Mouse (Mus musculus) layer of hippocampus, adult 11-12 months (tissue): Measurements from ENCODE around the gene Galnt7.

Experiments
- DNase-seq: peaks from one replicate; pipeline ENCODE4 v3.0.0; 2022; ENCODE audit warnings: low spot score

Gene Galnt7

DNA sequence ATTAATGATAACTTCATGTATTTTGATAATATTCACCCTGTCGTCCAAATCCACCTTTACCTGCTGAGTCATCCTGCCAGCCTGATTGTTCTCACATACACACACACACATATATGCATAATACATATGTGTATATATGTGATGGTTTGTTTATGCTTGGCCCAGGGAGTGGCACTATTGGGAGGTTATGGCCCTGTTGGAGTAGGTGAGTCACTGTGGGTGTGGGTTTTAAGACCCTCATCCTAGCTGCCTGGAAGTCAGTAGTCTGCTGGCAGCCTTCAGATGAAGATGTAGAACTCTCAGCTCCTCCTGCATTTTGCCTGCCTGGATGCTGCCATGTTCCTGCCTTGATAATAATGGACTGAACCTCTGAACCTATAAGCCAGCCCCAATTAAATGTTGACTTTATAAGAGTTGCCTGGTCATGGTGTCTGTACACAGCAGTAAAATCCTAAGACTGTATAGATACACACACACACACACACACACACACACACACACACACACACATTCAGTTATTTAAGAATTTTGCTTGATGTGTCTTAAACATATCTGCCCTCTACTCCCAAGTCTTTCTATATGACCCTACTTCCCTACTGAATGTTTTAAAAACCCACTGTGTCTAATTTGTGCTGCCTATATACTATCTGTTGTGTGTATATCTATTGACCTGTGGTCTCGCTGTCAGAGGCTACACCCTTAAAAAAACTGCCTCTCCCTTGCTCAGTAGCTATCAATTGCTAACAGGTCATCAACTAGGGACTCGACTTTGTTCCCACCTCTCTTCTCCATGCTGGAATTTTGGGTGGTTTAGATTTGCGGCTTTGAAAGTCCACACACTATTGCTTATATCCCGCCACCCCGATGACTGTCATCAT, 23.8 kb downstream of the Galnt7 start:
- DNase-seq = no peak

DNA sequence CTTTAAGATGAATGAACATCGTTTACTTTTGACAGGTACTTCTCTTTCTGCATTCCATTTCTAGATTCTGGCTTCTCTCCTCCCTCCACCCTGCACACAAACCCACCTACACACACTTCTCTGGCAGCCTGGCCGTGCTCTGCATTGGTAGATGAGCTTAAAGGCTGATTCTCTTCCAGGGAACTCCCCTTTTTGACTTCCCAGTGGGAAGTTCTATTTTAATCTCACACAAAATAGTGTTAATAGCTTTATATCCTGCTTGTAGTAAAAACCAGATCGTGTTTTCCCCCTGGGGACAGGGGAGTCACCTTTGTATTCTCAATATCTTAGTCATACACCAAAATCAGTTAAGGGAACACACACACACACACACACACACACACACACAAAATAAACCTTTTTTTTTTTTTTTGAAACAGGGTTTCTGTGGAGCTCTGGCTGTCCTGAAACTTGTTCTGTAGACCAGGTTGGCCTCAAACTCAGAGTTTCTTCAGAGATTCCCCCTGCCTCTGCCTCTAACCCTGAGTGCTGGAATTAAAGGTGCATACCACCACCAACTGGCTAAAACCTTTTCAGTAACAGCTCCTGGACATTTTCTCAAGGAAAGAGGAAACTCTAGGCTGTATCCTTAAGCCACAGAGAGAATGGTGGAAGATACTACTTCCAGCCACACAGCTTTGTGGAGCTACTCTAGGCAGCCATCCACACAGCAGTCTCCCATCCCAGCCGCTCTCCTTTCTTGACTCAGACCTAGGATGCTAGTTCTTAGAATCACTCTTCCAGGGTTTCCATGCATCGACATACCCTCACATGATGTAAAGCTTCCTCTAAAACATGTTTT, 24.7 kb downstream of the Galnt7 start:
- DNase-seq = peak; percentile 30

DNA sequence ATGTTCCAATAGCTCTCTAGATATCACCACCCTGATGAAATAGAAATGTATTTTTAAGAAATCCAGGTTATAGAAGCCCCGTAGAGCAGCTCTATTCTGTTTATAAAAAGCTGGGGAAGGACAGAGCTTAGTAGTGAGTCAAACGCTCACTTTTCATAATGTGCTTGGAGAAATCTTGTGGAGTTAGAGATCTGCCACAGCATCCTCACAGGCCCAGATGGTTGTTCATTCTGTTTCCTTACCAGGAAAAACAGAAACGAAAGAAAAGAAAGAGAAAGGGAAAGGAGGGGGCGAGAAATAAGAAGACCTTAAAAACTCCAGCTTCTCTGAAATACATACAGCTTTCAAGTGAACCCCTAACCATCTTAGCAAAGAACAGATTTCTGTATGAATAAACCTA, 28.9 kb downstream of the Galnt7 start:
- DNase-seq = no peak

DNA sequence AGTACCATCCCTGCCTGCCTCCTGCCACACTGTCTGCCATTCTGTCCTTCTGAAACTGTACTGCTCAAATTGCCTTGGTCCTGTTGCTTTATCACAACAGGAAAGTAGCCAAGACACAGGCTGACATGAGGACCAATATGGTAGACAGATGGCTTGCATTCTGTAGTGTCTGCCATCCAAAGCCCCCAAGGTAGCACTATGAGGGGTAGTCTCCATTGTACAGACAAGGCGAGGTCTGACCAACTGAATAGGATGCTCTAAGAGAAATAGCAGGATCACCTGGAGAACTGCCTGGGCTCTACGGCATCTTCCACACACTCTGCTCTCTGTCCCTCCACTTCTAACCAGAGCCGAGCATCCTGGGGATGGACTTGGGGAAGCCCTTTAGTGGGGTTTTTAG, 29.8 kb downstream of the Galnt7 start:
- DNase-seq = no peak

DNA sequence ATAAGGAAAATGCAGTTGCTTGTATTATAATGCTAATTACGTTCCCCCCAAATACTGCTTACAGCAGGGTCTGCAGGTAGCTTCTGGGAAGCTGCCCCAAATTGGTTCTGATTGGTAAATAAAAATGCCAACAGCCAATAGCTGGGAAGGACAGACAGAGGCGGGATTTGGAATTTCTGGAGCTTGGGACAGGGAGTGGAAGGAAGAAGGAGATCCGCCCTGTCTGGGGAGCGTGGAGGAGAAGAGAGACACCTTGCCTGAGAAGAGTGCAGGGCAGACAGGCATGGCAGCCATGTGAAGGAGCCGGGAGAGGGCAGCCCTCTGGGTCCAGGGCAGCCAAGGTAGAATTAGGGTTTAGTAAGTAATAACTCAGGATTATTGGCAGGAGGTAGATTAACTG, 35.9 kb downstream of the Galnt7 start:
- DNase-seq = no peak

DNA sequence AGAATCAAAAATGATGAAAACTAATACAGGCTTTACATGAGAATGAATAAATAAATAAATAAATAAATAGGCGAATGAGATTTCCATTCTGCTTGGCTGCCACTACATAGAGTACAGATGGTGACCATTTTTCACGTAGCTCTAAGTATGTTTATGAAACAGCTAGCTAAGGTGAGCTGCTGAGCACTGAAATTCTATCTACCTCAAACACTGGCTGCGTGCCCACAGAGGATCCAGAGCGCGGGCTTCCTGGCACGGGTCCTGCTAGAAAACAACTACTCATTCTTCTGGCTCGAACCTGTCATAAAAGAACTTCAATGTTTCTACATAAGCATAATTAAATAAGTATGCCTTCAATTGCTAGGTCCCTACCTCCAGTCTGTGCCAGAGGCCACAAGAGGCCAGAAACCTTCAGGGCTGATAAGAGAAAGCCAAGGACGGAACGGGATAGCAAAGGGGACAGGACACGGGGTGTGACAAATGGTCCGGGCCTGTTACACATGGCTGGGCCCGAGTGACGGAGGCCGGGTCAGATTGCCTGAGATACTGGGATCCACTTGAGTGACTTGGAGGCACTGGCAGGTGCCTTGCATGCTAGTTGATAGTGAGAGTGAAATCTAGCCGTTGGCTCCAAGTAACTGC, 37.7 kb downstream of the Galnt7 start:
- DNase-seq = no peak

DNA sequence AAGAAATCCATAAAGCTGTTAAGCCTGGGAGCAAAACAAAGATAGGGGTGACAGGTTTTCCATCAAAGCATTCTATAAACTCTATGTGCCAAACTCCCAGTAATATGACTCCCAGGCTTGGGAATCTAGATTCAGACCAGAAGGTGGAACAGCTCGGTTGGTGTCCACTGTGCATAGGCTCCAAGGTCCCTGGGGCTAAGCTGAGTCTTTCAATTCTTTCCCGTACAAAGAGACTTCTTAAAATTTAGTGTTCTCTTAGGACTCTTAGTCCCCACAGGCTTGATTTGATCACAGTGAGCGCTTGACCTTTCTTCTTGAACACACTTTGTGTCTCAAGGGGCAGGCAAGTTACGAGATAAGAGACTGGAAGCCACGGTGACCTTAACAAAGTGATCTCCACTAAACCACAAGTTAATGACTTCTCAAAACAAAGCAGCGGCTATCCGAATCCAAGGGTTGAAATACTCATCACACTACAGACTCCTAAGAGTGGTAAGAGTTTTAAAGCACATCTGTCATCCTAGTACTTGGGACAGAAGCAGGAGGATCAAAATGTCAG, 41.3 kb downstream of the Galnt7 start:
- no peak for DNase-seq

DNA sequence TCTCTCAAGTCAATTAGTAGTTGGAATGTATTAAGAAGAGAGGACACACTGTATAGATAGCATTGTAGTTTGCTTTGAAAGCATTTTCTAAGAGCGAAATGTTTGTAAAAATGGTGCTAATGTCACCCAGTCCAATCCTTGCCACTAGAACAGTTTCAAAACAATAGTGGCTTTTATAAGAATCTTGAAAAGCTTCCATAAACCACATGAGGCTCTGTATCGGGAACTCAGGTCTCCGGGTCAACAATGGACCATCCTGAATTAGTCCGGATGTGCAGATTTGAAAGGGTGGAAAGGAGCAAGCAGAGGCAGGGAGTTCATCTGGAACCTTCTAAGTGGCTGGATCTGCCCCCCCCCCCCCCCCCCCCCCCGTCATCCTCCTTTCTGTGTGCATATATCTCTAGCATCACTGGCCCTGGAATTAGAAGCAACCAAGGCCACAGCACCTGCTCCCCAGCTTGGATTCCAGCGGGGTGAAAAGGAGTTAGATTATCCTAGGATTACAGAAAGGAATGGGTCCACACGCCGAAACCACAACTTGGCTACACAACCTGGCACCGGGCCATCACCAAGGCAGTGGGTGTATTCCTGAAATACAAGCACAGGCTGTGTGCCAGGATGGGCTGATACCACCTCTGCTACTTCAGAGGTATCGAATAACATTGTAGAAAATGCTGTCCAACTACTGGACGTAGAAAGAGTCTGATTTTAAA, 42.0 kb downstream of the Galnt7 start:
- peak; percentile 67 for DNase-seq

DNA sequence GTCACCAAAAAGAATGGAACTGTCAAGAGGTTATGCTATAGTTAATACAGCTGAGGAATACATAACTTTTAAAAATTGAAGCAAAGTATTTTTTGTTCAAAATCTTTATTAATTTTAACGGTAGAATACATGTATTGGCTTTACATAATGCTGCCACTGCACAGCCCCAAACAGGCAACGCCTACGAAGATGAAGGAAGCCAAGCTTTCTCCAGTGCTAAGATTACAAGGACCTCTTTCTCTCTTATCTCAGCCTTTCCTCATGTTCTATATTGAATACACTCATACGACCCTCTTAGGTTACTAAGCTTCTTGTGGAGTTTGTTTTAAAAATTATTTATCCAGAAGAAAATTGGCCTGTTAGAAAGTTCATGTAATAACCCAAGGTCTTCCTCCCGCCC, 50.3 kb downstream of the Galnt7 start:
- DNase-seq = no peak

DNA sequence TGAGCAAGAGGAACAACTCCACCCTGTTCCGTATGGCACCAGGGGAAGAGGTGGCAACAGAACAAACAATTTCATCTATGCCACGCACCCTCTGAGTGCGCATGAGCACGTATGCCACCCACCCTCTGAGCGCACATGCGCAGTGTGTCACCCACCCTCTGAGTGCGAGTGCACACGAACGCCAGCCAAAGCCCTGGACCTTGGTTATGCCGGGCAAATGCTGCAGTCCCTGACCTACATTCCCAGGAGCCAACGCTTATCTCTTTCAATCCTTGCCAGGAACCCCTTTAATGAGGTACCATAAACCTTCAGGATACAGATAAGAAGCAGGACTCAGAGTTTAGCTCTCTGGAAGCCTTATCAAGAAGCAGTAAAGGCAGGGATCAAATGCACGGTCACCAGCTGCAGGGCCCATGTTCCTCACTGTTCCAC, 50.8 kb downstream of the Galnt7 start:
- no peak for DNase-seq

DNA sequence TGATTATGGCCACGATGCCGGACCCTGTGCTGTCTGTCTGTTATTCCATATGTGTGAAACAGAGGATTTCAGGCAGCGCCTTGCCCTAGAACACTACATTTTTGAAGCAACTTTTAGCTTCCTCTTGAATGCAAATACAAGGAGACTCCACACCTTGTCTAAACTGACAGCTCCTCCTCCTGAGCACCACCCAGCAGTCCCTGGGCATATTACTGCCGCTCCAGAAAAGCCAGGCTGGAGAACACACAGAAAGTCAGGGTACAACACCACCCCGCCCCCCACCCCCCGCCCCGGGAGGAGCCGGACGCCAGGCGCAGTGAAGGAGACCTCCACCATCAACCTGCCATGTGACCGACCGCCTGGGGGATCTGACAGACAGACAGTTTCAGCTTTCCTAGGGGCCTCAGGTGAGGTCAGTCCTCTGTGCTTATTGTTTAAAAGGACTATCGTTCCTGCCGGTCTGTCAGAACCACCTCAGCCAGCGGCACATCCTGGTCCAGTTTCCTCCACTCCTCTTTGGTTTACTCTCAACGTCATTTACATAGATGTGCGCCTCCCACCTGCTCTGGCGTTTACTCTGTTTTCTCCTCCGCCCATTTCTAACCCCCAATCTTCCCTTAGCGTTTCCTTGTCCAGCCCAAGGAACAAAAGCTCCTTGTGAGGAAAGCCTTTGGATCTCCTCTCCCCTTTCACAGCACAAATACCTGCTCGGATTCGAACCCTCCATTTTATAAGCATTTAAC, 52.8 kb downstream of the Galnt7 start:
- no peak for DNase-seq

DNA sequence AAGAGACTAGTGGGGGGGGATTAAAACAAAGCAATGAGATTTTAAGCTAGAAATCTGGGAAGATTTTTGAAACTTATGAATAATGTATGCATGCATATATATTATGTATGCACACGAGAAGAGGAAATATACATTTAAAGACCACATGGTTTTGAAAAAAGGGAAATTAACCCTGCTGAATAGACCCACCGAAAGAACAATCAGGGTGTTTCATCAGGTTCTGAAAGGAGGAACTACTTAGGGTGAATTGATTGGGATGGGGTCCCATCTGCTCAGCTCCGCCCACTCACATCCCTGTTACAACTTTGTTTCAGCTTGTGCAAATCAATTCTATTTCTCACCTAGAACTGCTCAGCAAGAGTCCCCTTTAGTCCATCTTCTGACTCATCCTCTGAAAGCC, 57.0 kb downstream of the Galnt7 start:
- DNase-seq = no peak

DNA sequence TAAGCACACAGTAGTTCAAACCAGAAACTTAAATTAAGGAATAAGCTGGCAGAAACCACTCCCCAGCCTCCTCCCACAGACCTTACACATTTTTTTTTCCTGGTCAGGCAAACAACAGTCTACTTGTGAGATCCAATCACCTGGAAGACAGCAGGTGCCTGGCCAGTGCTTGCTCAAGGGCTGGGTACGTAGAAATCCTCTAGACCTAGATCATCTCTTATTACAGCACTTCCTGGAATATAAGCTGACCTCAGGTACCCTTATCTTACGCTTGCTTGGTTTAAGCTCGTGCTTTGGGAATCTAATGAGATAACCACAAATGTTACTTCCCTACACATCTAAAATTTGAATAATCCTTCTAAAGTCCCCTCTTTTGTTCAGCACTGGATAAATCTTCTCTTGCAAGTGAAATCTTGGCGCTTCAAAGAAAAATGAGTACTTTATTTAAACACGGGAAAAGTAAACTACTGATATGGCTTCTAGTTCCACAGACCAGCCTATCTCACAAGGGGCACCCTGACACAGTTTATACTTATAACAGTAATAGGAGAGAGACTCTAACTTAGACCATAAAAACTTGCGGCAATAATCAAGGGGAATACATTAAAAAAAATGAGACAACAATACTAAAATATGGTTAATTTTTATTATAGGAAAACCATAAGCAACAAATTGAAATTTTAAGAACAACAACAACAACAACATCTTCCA, 58.5 kb downstream of the Galnt7 start:
- no peak for DNase-seq

DNA sequence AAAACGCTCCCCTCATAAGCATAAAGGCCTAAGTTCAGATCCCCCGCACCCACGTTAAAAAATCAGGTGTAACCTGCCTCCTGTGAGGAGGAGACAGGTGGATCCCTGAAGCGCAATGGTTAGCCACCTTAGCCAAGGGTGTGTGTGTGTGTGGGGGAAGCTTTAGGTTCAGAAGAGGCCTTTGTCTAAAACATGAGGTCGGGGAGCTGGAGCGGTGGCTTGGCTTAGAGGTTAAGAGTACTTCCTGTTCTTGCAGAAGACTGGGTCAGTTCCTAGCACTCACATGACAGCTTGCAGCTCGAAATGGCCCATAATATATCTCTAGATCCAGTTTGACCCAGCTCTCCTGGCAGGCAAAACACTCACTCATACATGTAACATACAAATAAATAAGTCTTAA, 60.2 kb downstream of the Galnt7 start:
- DNase-seq = no peak

DNA sequence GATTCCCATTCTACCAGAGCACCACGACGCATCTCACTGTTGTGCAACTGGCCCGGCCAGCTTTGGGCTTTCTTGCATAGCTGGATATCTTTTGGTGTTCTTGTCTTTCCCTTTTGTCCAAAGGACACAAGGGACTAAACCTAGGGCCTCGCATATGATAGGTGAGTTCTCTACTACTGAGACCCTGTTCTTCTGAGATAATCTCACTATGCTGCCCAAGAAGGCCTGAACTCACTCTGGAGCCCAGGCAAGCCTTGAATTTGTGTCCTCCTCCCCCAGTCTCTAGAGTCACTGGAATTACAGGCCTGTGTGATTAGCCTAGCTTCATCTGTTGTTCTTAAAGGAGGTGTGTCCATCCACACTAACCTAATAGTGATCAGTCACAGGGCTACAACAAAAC, 61.2 kb downstream of the Galnt7 start:
- no peak for DNase-seq

DNA sequence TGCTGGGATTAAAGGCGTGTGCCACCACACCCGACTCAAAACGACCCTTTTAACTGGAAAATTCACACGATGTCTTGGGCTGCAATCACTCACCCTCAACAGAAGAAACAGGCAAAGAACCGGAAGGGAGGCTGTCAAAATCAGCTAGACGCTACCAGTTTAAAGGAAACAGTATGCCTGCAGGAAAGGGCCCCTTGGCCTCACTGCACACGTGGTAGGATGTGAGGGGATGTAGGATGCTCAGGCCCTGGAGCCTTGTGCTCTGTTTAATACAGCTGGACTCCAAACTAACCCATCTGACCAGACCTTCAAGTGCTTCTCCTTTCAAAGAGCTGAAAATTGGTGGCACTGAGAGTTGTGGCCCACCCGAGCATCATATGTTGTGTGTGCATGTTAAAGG, 62.8 kb downstream of the Galnt7 start:
- DNase-seq = no peak

DNA sequence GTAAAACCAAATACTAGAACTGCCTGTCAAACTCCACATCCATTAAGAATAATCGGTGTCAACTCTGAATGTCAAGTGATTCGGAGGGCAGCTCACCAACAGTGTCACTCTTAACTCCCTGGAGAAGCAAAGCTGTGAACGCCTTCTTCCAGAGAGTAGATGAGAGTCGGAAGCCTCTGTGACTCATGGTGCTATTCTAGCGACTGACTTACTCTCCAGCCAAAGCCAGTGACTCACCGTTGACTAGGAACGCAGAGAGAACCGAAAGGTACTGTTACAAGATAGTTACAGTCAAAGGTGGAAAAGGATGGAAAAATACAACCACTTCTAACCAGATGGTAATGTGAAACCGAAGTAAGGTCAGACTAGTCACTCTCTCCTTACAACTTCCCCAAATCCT, 63.7 kb downstream of the Galnt7 start:
- no peak for DNase-seq

DNA sequence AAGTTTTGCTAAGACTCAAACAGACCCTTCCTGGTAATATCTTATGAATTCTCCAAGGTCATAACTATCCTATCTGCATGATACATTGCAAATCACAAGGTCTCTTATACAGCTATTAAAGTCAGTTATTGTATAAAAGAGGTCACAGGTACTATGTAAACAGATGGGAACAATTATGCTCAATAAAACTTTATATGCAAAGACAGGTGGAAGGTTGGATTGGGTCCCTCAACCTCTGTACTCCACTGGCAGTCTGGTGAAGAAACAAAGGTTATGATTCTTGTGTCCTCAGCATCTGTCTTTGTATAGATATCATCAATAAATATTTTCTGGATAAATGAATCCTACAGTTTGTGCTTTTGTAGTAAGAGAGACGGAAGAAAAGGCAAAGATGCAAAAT, 64.2 kb downstream of the Galnt7 start:
- DNase-seq = no peak

DNA sequence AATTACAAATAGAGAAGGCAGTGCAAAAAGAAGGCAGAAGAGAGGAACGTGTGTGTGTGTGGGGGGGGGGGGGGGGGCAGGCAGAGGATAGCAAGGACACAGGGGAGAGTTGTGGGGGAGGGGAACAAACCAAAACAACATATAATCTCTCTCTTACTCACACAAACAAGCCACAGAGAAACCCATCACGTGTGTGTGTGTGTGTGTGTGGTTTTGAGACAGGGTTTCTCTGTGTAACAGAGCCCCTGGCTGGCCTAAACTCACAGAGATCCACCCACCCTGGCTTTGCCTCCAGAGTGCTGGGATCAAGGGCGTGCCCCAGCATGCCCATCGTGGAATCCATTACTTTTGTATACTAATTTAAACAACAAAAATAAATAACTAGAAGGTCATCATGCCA, 66.2 kb downstream of the Galnt7 start:
- no peak for DNase-seq

DNA sequence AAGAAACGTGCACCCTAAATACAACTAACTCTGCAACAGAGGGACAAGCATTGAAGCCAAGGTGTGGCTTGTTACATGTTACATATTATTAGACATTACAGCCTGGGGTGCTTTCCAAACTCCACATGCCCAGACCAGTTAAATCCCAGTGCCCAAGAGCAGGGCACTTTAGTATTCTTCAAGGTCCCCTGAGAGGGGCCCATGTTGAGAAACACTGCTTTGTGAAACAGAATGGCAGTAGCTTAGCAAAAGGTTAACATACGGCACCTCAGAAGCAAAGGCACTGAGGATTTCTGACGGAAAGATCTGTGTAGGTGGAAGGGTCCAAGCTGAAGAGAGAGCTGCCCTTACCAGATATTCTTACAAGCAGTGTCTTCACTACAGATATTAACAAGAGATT, 67.0 kb downstream of the Galnt7 start:
- no peak for DNase-seq

DNA sequence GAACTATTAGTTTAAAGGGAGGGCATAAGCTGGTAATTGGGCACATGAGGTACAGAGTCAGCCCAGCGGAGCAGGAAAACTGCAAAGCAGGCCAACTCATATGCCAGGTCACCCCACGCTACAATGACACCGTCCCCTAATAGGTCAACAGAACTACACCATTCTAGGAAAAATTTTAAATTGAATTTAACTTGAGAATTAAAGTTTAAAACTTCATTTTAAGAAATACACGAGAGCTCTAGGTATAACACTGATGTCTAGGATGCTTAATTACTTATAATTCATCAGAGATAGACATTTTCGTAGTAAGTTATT, 67.7 kb downstream of the Galnt7 start:
- no peak for DNase-seq
